Mouse (Mus musculus): ENCODE measurements around the gene Pald1. TPM values are rescaled to one million over a fixed set of nuclear protein-coding genes. Genes with fewer than 3 reads are reported as not detected.

Gene Pald1
- polyA plus RNA-seq, 1 experiment from 2014 or later = 22.9 TPM

DNA sequence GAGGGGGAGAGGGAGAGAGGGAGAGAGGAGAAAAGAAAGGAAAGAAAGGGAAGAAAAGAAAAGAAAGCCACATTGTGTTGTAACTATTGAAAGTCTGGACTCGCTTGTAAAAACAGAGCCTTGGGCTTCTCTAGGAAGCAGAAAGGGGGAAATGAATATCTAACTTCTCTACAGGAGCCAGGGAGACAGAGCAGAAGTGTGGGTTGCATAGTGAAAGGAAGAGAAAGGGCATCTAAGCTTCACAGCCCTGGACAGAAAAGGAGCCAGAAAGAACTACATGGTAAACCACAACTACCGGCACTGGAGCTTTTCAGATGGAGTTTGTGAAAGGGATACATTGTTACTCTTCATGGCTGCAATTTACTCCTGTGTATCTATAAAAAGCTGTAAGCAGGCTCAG lies 92.9 kb downstream of the Pald1 start:
- 40% methylated on average over 2 of the region's 2 CpGs for WGBS
- Histone ChIP-seq H3K9ac (ENCODE audit: low read length) (no peak overlapping the region), H3K27ac (ENCODE audit: low read depth, low read length) (no peak overlapping the region), H3K4me1 (replicated peaks; ENCODE audit: control insufficient read depth, insufficient read depth, low read length) (no peaks in the 10 kb centered on the region), H3K4me3 (ENCODE audit: low read depth, low read length) (no peak overlapping the region), H3K4me2 (ENCODE audit: low read depth, low read length, severe bottlenecking) (no peak overlapping the region), H3K27me3 (ENCODE audit: control insufficient read depth, insufficient read depth, low read length) (no peaks in the 10 kb centered on the region), H3K36me3 (ENCODE audit: control insufficient read depth, insufficient read depth, low read length) (no peaks in the 10 kb centered on the region), H3K9me3 (ENCODE audit: control insufficient read depth, low read length) (no peaks in the 10 kb centered on the region)
- no peak for DNase-seq (ENCODE audit: low spot score)
- no peak for ATAC-seq (replicated peaks; ENCODE audit: low FRiP score)

DNA sequence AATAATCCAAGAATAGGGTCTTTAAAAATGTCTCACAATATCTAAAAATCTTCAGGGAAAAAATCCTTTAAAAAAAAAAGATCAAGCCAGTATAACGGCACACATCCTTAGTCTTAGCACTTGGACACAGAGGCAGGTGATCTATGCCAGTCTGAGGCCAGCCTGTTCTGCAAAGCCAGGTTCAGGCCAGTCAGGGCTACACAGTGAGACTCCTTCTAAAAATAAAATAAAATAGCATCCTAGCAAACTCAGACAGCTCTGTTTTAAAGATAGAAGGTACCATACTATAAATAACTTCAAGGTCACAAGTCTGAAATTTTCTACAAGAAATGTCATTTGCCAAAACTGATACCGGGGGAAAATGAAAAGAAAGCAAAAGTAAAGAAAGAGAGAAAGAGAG lies 93.3 kb downstream of the Pald1 start:
- Histone ChIP-seq H3K4me2 (ENCODE audit: low read depth, low read length, severe bottlenecking) (no peak overlapping the region), H3K9ac (ENCODE audit: low read length) (no peak overlapping the region), H3K4me3 (ENCODE audit: low read depth, low read length) (no peak overlapping the region), H3K27ac (ENCODE audit: low read depth, low read length) (no peak overlapping the region), H3K9me3 (ENCODE audit: control insufficient read depth, low read length) (no peaks in the 10 kb centered on the region), H3K36me3 (ENCODE audit: control insufficient read depth, insufficient read depth, low read length) (no peaks in the 10 kb centered on the region), H3K27me3 (ENCODE audit: control insufficient read depth, insufficient read depth, low read length) (no peaks in the 10 kb centered on the region), H3K4me1 (replicated peaks; ENCODE audit: control insufficient read depth, insufficient read depth, low read length) (no peaks in the 10 kb centered on the region)
- no peak for DNase-seq (ENCODE audit: low spot score)
- 87% methylated on average over 2 of the region's 2 CpGs for WGBS
- ATAC-seq (replicated peaks; ENCODE audit: low FRiP score) = no peak

DNA sequence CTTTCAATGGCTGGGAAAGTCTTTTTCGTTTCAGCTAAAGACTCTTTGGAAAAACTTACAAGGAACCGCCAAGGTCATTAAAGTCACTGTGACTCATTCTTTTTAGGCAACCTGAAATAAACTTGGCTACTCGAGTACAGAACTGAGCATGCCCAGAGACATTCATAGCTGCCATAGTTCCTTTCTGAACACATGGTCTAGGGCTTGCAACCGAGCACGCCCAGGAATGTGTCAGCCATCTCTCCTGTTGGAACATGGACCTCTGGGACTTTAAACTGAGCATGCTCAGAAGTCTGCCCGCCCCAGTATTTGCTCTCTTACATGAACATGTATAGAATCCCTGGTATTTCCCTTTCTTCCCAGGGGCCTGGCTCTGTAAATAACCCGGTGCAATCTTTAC lies 97.1 kb downstream of the Pald1 start:
- no peaks in the 10 kb centered on the region for H3K27me3 ChIP-seq (ENCODE audit: control insufficient read depth, insufficient read depth, low read length)
- H3K9me3 ChIP-seq (ENCODE audit: control insufficient read depth, low read length) = no peaks in the 10 kb centered on the region
- DNase-seq (ENCODE audit: low spot score) (no peak), ATAC-seq (replicated peaks; ENCODE audit: low FRiP score) (no peak)
- H3K27ac ChIP-seq (ENCODE audit: low read depth, low read length) = no peak overlapping the region
- 80% methylated on average over 7 of the region's 7 CpGs for WGBS
- H3K4me3 ChIP-seq (ENCODE audit: low read depth, low read length) = no peak overlapping the region
- H3K9ac ChIP-seq (ENCODE audit: low read length) = no peak overlapping the region
- H3K4me1 ChIP-seq (replicated peaks; ENCODE audit: control insufficient read depth, insufficient read depth, low read length) = no peaks in the 10 kb centered on the region
- H3K36me3 ChIP-seq (ENCODE audit: control insufficient read depth, insufficient read depth, low read length) = no peaks in the 10 kb centered on the region
- H3K4me2 ChIP-seq (ENCODE audit: low read depth, low read length, severe bottlenecking) = no peak overlapping the region

DNA sequence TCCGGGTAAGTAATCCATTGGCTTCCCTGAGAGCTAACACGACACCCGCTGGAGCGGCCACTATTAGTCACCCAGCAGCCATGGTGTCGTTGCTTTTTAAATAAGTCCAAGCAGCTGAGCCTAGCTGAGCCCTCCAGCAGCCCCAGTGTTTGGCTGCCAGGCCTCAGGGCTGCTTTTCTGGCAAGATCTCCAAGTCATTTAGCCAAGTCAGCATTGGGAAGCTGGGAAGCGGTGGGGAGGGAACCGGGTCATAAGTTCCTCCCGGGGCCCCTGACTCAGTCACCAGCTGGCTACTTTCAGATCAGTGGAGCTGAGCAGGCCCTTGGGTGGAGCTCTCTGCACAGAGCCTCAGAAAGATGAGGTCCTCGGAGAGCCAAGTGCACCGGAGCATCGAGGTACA lies 98.1 kb downstream of the Pald1 start:
- ATAC-seq (replicated peaks; ENCODE audit: low FRiP score) (no peak), DNase-seq (ENCODE audit: low spot score) (no peak)
- H3K4me1 ChIP-seq (replicated peaks; ENCODE audit: control insufficient read depth, insufficient read depth, low read length) = no peaks in the 10 kb centered on the region
- 87% methylated on average over 11 of the region's 11 CpGs for WGBS
- no peaks in the 10 kb centered on the region for H3K9me3 ChIP-seq (ENCODE audit: control insufficient read depth, low read length)
- H3K36me3 ChIP-seq (ENCODE audit: control insufficient read depth, insufficient read depth, low read length) = no peaks in the 10 kb centered on the region
- no peak overlapping the region for H3K4me3 ChIP-seq (ENCODE audit: low read depth, low read length)
- H3K27ac ChIP-seq (ENCODE audit: low read depth, low read length) = no peak overlapping the region
- no peak overlapping the region for H3K9ac ChIP-seq (ENCODE audit: low read length)
- no peaks in the 10 kb centered on the region for H3K27me3 ChIP-seq (ENCODE audit: control insufficient read depth, insufficient read depth, low read length)
- H3K4me2 ChIP-seq (ENCODE audit: low read depth, low read length, severe bottlenecking) = no peak overlapping the region

DNA sequence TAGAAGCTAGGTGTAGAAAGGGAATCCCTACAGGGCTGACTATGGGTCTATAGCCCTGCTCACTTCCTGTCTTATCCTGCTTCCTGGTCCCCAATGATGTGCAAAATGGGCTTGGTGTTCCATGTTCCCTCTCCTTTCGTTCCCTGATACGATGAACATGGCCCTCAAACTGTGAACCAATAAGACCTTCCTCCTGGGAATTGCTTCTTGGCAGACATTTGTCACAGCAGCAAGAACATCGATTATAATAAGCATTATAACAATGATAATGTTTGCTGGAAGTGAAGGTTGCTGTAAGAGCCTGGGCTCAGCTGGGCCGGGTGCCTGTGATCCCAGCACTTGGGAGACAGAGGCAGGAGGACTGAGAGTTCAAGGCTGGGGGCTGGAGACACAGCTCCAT lies 99.0 kb downstream of the Pald1 start:
- Histone ChIP-seq H3K9me3 (ENCODE audit: control insufficient read depth, low read length) (no peaks in the 10 kb centered on the region), H3K9ac (ENCODE audit: low read length) (no peak overlapping the region), H3K27me3 (ENCODE audit: control insufficient read depth, insufficient read depth, low read length) (no peaks in the 10 kb centered on the region), H3K4me3 (ENCODE audit: low read depth, low read length) (no peak overlapping the region), H3K4me1 (replicated peaks; ENCODE audit: control insufficient read depth, insufficient read depth, low read length) (no peaks in the 10 kb centered on the region), H3K4me2 (ENCODE audit: low read depth, low read length, severe bottlenecking) (no peak overlapping the region), H3K27ac (ENCODE audit: low read depth, low read length) (no peak overlapping the region), H3K36me3 (ENCODE audit: control insufficient read depth, insufficient read depth, low read length) (no peaks in the 10 kb centered on the region)
- WGBS = 91% methylated on average over 4 of the region's 4 CpGs
- DNase-seq (ENCODE audit: low spot score) = no peak
- no peak for ATAC-seq (replicated peaks; ENCODE audit: low FRiP score)

DNA sequence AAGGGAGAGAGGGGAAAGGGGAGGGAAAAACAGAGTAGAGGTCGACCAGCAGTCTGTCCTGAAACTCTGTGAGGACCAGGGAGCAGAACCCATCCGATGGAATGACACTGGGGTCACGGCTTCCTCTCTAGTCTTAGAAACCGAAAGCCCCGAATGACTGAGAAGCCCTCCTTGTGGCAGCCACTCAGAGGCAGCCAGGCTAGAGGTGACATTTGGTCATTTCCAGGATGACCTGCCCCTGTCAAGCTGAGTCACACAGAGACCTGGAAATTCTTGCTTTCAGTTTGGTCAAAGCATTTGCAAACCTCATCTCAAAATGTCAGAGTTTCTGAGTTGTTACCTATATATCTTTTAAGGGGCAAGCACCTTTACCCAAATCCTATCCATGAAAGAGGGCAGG lies 102.2 kb downstream of the Pald1 start:
- Histone ChIP-seq H3K27ac (ENCODE audit: low read depth, low read length) (no peak overlapping the region), H3K36me3 (ENCODE audit: control insufficient read depth, insufficient read depth, low read length) (no peaks in the 10 kb centered on the region), H3K4me2 (ENCODE audit: low read depth, low read length, severe bottlenecking) (no peak overlapping the region), H3K9me3 (ENCODE audit: control insufficient read depth, low read length) (no peaks in the 10 kb centered on the region), H3K9ac (ENCODE audit: low read length) (no peak overlapping the region), H3K4me1 (replicated peaks; ENCODE audit: control insufficient read depth, insufficient read depth, low read length) (no peaks in the 10 kb centered on the region), H3K27me3 (ENCODE audit: control insufficient read depth, insufficient read depth, low read length) (no peaks in the 10 kb centered on the region), H3K4me3 (ENCODE audit: low read depth, low read length) (no peak overlapping the region)
- ATAC-seq (replicated peaks; ENCODE audit: low FRiP score) (no peak), DNase-seq (ENCODE audit: low spot score) (no peak)
- WGBS = 83% methylated on average over 5 of the region's 5 CpGs

DNA sequence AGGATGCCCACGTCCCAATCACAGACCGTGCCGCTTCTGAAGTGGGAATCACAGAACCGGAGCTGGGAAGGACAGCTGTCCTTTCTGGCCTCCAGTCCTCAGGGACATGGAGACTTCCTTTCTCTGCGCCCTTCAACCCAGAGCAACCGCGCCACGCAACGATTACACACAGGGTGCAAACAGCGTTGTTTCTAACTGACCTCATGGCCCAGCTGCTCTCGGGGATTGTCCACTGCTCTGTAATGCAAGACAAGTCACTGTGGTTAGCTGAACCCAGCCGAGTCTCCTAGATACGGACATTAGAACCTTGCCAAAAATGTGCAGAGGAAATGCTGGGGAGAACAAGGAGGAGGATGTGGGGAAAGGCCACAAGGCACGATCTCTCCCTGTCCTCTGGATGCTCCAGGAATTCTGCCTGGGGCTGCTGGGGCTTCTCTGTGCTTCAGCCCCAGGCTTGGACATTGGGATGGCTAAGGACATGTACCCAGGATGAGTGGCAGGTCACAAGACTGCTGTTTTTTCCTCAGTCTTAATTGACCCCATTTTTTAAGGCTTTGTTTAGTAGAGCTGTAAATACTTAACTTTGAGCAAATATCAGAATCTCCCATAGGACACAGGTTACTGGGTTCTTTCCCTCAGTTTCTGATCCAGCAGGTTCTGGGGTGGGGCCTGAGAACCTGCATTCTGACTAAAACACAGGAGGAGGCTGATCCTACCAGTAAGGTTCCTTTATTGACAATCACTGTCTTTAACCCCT lies 105.2 kb downstream of the Pald1 start:
- H3K9me3 ChIP-seq (ENCODE audit: control insufficient read depth, low read length) = no peaks in the 10 kb centered on the region
- H3K27ac ChIP-seq (ENCODE audit: low read depth, low read length) = no peak overlapping the region
- H3K4me2 ChIP-seq (ENCODE audit: low read depth, low read length, severe bottlenecking) = no peak overlapping the region
- DNase-seq (ENCODE audit: low spot score) (no peak), ATAC-seq (replicated peaks; ENCODE audit: low FRiP score) (no peak)
- H3K4me1 ChIP-seq (replicated peaks; ENCODE audit: control insufficient read depth, insufficient read depth, low read length) = peaks cover 3% of the 10 kb centered on the region; the same call in 1 of the 2 replicates
- no peaks in the 10 kb centered on the region for H3K36me3 ChIP-seq (ENCODE audit: control insufficient read depth, insufficient read depth, low read length)
- no peak overlapping the region for H3K9ac ChIP-seq (ENCODE audit: low read length)
- H3K4me3 ChIP-seq (ENCODE audit: low read depth, low read length) = no peak overlapping the region
- peaks cover 10% of the 10 kb centered on the region; the same call in 1 of the 2 replicates for H3K27me3 ChIP-seq (ENCODE audit: control insufficient read depth, insufficient read depth, low read length)
- 79% methylated on average over 14 of the region's 14 CpGs for WGBS

DNA sequence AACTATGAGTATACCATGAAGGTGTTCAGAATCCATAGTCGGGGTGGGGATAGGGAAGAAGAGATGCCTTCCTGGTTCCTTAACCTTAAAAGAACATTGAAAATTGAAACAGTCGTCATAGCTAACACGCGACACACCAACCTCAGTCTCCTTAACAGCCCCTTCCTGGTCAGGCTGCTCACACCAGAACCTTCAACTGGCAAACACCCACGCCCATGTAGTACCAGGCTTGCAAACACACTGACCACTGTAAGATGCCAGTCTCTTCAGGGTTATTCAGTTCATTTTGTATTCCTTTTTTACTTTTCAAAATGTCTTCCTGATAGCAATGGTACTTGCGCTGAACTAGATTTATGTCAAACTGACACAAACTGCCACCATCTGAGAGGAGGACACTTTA lies 106.3 kb downstream of the Pald1 start:
- Histone ChIP-seq H3K9me3 (ENCODE audit: control insufficient read depth, low read length) (no peaks in the 10 kb centered on the region), H3K27ac (ENCODE audit: low read depth, low read length) (no peak overlapping the region), H3K27me3 (ENCODE audit: control insufficient read depth, insufficient read depth, low read length) (peaks cover 16% of the 10 kb centered on the region; the same call in 1 of the 2 replicates), H3K36me3 (ENCODE audit: control insufficient read depth, insufficient read depth, low read length) (no peaks in the 10 kb centered on the region), H3K4me3 (ENCODE audit: low read depth, low read length) (no peak overlapping the region), H3K9ac (ENCODE audit: low read length) (no peak overlapping the region), H3K4me1 (replicated peaks; ENCODE audit: control insufficient read depth, insufficient read depth, low read length) (peaks cover 5% of the 10 kb centered on the region; the same call in 1 of the 2 replicates), H3K4me2 (ENCODE audit: low read depth, low read length, severe bottlenecking) (no peak overlapping the region)
- ATAC-seq (replicated peaks; ENCODE audit: low FRiP score) (no peak), DNase-seq (ENCODE audit: low spot score) (no peak)
- WGBS = 96% methylated on average over 6 of the region's 6 CpGs

DNA sequence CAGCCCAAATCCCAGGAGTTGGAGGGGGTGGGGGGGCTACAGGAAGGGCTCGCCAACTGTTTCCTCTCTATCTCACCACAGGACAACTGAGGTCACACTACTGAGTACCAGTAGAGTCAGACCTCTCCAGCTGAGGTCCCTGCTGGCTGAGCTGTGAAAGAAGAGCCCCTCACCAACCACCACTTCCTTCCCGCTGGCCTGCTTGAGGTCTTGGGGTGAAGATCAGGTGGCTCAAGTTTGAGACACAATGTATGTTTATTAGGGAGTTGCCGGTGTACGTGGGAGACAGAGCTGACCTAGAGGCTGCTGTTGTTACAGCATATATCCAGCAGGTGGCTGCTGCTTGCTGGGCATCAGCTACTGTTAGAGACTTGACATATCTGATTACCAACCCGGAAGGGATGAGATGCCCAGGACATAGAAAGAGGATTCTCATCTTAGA lies 107.6 kb downstream of the Pald1 start:
- Histone ChIP-seq H3K4me1 (replicated peaks; ENCODE audit: control insufficient read depth, insufficient read depth, low read length) (peaks cover 5% of the 10 kb centered on the region; the same call in 1 of the 2 replicates), H3K4me3 (ENCODE audit: low read depth, low read length) (no peak overlapping the region), H3K36me3 (ENCODE audit: control insufficient read depth, insufficient read depth, low read length) (no peaks in the 10 kb centered on the region), H3K4me2 (ENCODE audit: low read depth, low read length, severe bottlenecking) (no peak overlapping the region), H3K9ac (ENCODE audit: low read length) (no peak overlapping the region), H3K9me3 (ENCODE audit: control insufficient read depth, low read length) (no peaks in the 10 kb centered on the region), H3K27me3 (ENCODE audit: control insufficient read depth, insufficient read depth, low read length) (peaks cover 16% of the 10 kb centered on the region; the same call in 1 of the 2 replicates), H3K27ac (ENCODE audit: low read depth, low read length) (no peak overlapping the region)
- peak; percentile 66 for DNase-seq (ENCODE audit: low spot score)
- no peak for ATAC-seq (replicated peaks; ENCODE audit: low FRiP score)
- WGBS = 8% methylated on average over 5 of the region's 5 CpGs

All from forebrain, embryonic 11.5 days (tissue).